Mouse (Mus musculus): Measurements from ENCODE around the gene Bsn.

Bsn gene

GRCm38 (mm10) chr9:108182806-108183506, 7.2 kb downstream of the Bsn start:
- Histone ChIP-seq H3K27me3 (ENCODE audit: control insufficient read depth, insufficient read depth, low read length, poor library complexity, severe bottlenecking) (no peaks in the 10 kb centered on the region), H3K36me3 (ENCODE audit: control insufficient read depth, insufficient read depth, low read length, poor library complexity, severe bottlenecking) (no peaks in the 10 kb centered on the region)
- DNase-seq (ENCODE audit: low read depth, low spot score), result no peak

- no peaks in the 10 kb centered on the region for H3K27me3 ChIP-seq (ENCODE audit: control insufficient read depth, insufficient read depth, low read length, poor library complexity, severe bottlenecking)
- no peaks in the 10 kb centered on the region for H3K36me3 ChIP-seq (ENCODE audit: control insufficient read depth, insufficient read depth, low read length, poor library complexity, severe bottlenecking)
- no peak for DNase-seq (ENCODE audit: low read depth, low spot score)
Observed at GRCm38 (mm10) chr9:108178391-108178790, 11.8 kb downstream of the Bsn start.

GRCm38 (mm10) chr9:108175116-108175838, 14.9 kb downstream of the Bsn start:
- no peak for DNase-seq (ENCODE audit: low read depth, low spot score)
- no peaks in the 10 kb centered on the region for H3K36me3 ChIP-seq (ENCODE audit: control insufficient read depth, insufficient read depth, low read length, poor library complexity, severe bottlenecking)
- H3K27me3 ChIP-seq (ENCODE audit: control insufficient read depth, insufficient read depth, low read length, poor library complexity, severe bottlenecking), result no peaks in the 10 kb centered on the region

DNA sequence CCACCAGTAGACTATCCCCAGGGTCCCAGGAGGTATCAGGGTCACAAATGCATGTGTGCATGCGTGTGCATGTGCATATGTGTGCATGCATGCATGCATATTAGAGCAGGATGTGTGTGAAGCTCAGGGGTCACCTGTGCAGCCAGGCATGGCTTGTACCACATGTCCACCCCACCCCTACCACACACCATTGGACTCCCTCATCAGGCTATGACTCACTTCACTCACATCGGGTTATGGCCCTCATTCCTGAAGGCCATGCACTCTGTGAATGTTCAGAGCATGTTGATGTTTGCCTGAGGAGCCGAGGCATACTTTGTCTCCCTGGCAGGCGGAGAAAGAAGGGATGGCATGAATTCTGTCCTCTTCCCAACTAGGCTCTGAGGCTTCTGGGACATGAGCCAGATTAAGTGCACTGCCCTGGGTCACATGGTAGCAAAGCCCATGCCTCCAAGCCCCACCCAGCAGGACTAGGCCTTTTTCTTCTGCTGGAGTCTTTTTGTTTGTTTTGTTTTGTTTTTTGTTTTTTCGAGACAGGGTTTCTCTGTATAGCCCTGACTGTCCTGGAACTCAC, 17.3 kb downstream of the Bsn start:
- H3K27me3 ChIP-seq (ENCODE audit: control insufficient read depth, insufficient read depth, low read length, poor library complexity, severe bottlenecking), result no peaks in the 10 kb centered on the region
- H3K36me3 ChIP-seq (ENCODE audit: control insufficient read depth, insufficient read depth, low read length, poor library complexity, severe bottlenecking), result no peaks in the 10 kb centered on the region
- DNase-seq (ENCODE audit: low read depth, low spot score), result no peak

- no peak for DNase-seq (ENCODE audit: low read depth, low spot score)
- no peaks in the 10 kb centered on the region for H3K27me3 ChIP-seq (ENCODE audit: control insufficient read depth, insufficient read depth, low read length, poor library complexity, severe bottlenecking)
- no peaks in the 10 kb centered on the region for H3K36me3 ChIP-seq (ENCODE audit: control insufficient read depth, insufficient read depth, low read length, poor library complexity, severe bottlenecking)
Observed at GRCm38 (mm10) chr9:108169751-108170150, 20.4 kb downstream of the Bsn start.

- no peak for DNase-seq (ENCODE audit: low read depth, low spot score)
- H3K27me3 ChIP-seq (ENCODE audit: control insufficient read depth, insufficient read depth, low read length, poor library complexity, severe bottlenecking), result no peaks in the 10 kb centered on the region
- no peaks in the 10 kb centered on the region for H3K36me3 ChIP-seq (ENCODE audit: control insufficient read depth, insufficient read depth, low read length, poor library complexity, severe bottlenecking)
Observed at GRCm38 (mm10) chr9:108165143-108165542, 25.0 kb downstream of the Bsn start.

DNA sequence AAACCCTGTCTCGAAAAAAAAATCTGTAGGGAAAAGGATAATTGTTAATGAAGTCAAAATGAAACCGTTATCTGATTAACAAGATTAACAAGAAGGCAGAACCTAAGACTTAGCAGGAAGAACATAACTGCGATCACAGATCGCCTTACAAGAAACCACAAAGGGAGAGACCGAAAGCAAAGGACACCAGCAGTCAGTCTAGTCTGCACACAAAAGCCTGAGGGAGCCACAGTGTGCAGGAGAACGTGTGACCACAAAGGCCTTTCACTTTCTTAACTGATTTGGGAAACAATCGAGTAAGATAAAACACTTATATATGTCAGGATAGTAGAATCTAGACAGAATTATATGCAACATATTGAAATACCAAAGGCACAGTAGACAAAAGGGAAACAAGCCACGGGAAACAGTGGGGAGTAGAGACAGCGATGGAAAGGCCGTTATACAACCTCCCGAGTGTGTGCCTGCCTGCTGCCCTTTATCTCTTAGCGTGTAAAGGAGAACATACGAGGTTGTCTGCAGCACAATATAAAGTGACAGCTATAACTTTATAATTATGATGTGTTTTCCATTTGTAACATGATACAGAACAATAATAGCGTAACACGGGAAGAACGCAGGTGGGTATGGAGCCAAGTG, 26.4 kb downstream of the Bsn start:
- Histone ChIP-seq H3K27me3 (ENCODE audit: control insufficient read depth, insufficient read depth, low read length, poor library complexity, severe bottlenecking) (no peaks in the 10 kb centered on the region), H3K36me3 (ENCODE audit: control insufficient read depth, insufficient read depth, low read length, poor library complexity, severe bottlenecking) (no peaks in the 10 kb centered on the region)
- DNase-seq (ENCODE audit: low read depth, low spot score), result peak; percentile 8

GRCm38 (mm10) chr9:108157891-108158290, 32.3 kb downstream of the Bsn start:
- H3K27me3 ChIP-seq (ENCODE audit: control insufficient read depth, insufficient read depth, low read length, poor library complexity, severe bottlenecking), result no peaks in the 10 kb centered on the region
- DNase-seq (ENCODE audit: low read depth, low spot score), result no peak
- no peaks in the 10 kb centered on the region for H3K36me3 ChIP-seq (ENCODE audit: control insufficient read depth, insufficient read depth, low read length, poor library complexity, severe bottlenecking)

- DNase-seq (ENCODE audit: low read depth, low spot score), result no peak
Observed at GRCm38 (mm10) chr9:108157451-108157850, 32.7 kb downstream of the Bsn start.

DNA sequence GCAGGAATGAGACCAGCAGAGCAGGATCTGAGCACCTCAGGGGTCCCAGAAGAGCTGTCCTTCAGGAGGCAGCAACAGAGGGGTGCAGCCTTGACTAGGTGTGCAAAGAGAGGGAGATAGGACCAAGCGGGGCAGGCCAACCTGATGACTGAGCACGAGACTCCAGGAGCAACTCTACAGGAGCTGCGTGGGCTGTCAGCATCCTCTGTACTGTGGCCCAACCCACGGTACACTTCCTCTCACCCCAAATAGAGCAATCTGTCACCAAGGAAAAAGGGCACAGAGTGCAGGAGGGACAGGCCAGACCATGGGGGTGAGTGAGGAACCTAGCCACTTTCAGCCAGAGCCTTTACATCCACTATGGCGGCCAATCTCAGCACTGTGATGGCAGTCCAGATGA, 33.4 kb downstream of the Bsn start:
- no peak for DNase-seq (ENCODE audit: low read depth, low spot score)
- Histone ChIP-seq H3K36me3 (ENCODE audit: control insufficient read depth, insufficient read depth, low read length, poor library complexity, severe bottlenecking) (no peaks in the 10 kb centered on the region), H3K27me3 (ENCODE audit: control insufficient read depth, insufficient read depth, low read length, poor library complexity, severe bottlenecking) (no peaks in the 10 kb centered on the region)

More at GRCm38 (mm10) chr9:108157451-108157850, 32.7 kb downstream of the Bsn start:
- H3K36me3 ChIP-seq (ENCODE audit: control insufficient read depth, insufficient read depth, low read length, poor library complexity, severe bottlenecking), result no peaks in the 10 kb centered on the region
- H3K27me3 ChIP-seq (ENCODE audit: control insufficient read depth, insufficient read depth, low read length, poor library complexity, severe bottlenecking), result no peaks in the 10 kb centered on the region

GRCm38 (mm10) chr9:108154814-108155213, 35.4 kb downstream of the Bsn start:
- DNase-seq (ENCODE audit: low read depth, low spot score), result no peak
- Histone ChIP-seq H3K36me3 (ENCODE audit: control insufficient read depth, insufficient read depth, low read length, poor library complexity, severe bottlenecking) (no peaks in the 10 kb centered on the region), H3K27me3 (ENCODE audit: control insufficient read depth, insufficient read depth, low read length, poor library complexity, severe bottlenecking) (no peaks in the 10 kb centered on the region)

GRCm38 (mm10) chr9:108153516-108154448, 36.4 kb downstream of the Bsn start:
- H3K27me3 ChIP-seq (ENCODE audit: control insufficient read depth, insufficient read depth, low read length, poor library complexity, severe bottlenecking), result no peaks in the 10 kb centered on the region
- H3K36me3 ChIP-seq (ENCODE audit: control insufficient read depth, insufficient read depth, low read length, poor library complexity, severe bottlenecking), result no peaks in the 10 kb centered on the region
- no peak for DNase-seq (ENCODE audit: low read depth, low spot score)

DNA sequence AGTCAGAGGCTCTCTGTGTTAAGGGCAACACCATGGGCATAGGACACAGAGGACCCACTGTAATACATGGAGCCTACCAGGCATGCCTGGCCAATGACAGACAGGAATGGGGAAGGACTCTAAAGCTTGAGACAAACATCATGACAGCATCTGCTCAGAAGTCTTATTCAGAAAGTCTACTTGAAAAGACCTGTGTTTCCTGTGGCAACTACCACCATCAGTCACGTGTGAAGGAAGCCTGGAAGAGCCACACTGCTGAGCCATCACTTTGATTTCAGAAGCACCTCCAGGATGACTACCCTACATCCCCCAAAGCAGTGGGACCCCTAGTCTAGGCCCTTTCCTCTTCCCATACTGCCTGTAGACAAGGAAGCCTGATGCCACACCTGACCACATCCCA, 39.7 kb downstream of the Bsn start:
- H3K27me3 ChIP-seq (ENCODE audit: control insufficient read depth, insufficient read depth, low read length, poor library complexity, severe bottlenecking), result no peaks in the 10 kb centered on the region
- no peak for DNase-seq (ENCODE audit: low read depth, low spot score)
- H3K36me3 ChIP-seq (ENCODE audit: control insufficient read depth, insufficient read depth, low read length, poor library complexity, severe bottlenecking), result no peaks in the 10 kb centered on the region

GRCm38 (mm10) chr9:108149817-108150216, 40.4 kb downstream of the Bsn start:
- Histone ChIP-seq H3K36me3 (ENCODE audit: control insufficient read depth, insufficient read depth, low read length, poor library complexity, severe bottlenecking) (no peaks in the 10 kb centered on the region), H3K27me3 (ENCODE audit: control insufficient read depth, insufficient read depth, low read length, poor library complexity, severe bottlenecking) (no peaks in the 10 kb centered on the region)
- DNase-seq (ENCODE audit: low read depth, low spot score), result no peak

Measured in splenic B cell, adult 2 months (primary cell).